Mouse (Mus musculus): ENCODE results near the gene Mthfsd. TPM values are rescaled to one million over a fixed set of nuclear protein-coding genes. Genes with fewer than 3 reads are reported as not detected.
A peak's percentile ranks its signal among the peaks of the same experiment; 100 is the strongest.

Mthfsd gene
- polyA plus RNA-seq, 1 experiment from 2014 or later = 81.1 TPM

GRCm38 (mm10) chr8:121117186-121117651 lies 9.0 kb upstream of the Mthfsd start:
- Histone ChIP-seq H3K4me1 (ENCODE audit: insufficient read depth, low read length) (peaks cover 31% of the 10 kb centered on the region), H3K36me3 (ENCODE audit: insufficient read depth, low read length) (peaks cover 10% of the 10 kb centered on the region; the same call in 1 of the 2 replicates), H3K4me2 (replicated peaks; ENCODE audit: low read depth, low read length) (peak overlapping the region; percentile 56), H3K27me3 (ENCODE audit: insufficient read depth, low read length) (peaks cover 25% of the 10 kb centered on the region), H3K9ac (replicated peaks; ENCODE audit: low read length) (peak overlapping the region; percentile 89), H3K27ac (ENCODE audit: low read length) (peak overlapping the region; percentile 94), H3K9me3 (ENCODE audit: low read length) (no peaks in the 10 kb centered on the region), H3K4me3 (ENCODE audit: low read length) (peak overlapping the region; percentile 70)
- ATAC-seq (ENCODE audit: low FRiP score, low TSS enrichment) = peak; percentile 2; the same call in 1 of the 2 replicates
- WGBS = under 1% methylated on average over 62 of the region's 62 CpGs

- Histone ChIP-seq H3K4me3 (ENCODE audit: low read length) (peak overlapping the region; percentile 70), H3K27me3 (ENCODE audit: insufficient read depth, low read length) (peaks cover 24% of the 10 kb centered on the region), H3K36me3 (ENCODE audit: insufficient read depth, low read length) (0 out of 2 replicates have a peak, but pooled peaks cover 5% of the 10 kb centered on the region), H3K9ac (replicated peaks; ENCODE audit: low read length) (peak overlapping the region; percentile 89), H3K27ac (ENCODE audit: low read length) (peak overlapping the region; percentile 94), H3K4me2 (replicated peaks; ENCODE audit: low read depth, low read length) (peak overlapping the region; percentile 56), H3K9me3 (ENCODE audit: low read length) (no peaks in the 10 kb centered on the region), H3K4me1 (ENCODE audit: insufficient read depth, low read length) (peaks cover 26% of the 10 kb centered on the region)
- under 1% methylated on average over 55 of the region's 55 CpGs for WGBS
- ATAC-seq (ENCODE audit: low FRiP score, low TSS enrichment) = peak; percentile 75
Observed at GRCm38 (mm10) chr8:121116591-121117185, 8.5 kb upstream of the Mthfsd start.

GRCm38 (mm10) chr8:121115948-121116347 lies 7.8 kb upstream of the Mthfsd start, which contains the start of gene Foxc2:
TSS of gene Foxc2 (plus strand) at chr8:121116171.
- peak; percentile 73 for ATAC-seq (ENCODE audit: low FRiP score, low TSS enrichment)
- Histone ChIP-seq H3K4me2 (replicated peaks; ENCODE audit: low read depth, low read length) (peak within 1 kb of the TSS; percentile 69), H3K9me3 (ENCODE audit: low read length) (no peaks in the 10 kb centered on the region), H3K27me3 (ENCODE audit: insufficient read depth, low read length) (peaks cover 19% of the 10 kb centered on the region), H3K9ac (replicated peaks; ENCODE audit: low read length) (peak within 1 kb of the TSS; percentile 89), H3K4me3 (ENCODE audit: low read length) (peak within 1 kb of the TSS; percentile 70), H3K36me3 (ENCODE audit: insufficient read depth, low read length) (0 out of 2 replicates have a peak, but pooled peaks cover under 1% of the 10 kb centered on the region), H3K27ac (ENCODE audit: low read length) (peak within 1 kb of the TSS; percentile 94), H3K4me1 (ENCODE audit: insufficient read depth, low read length) (peaks cover 19% of the 10 kb centered on the region)
- WGBS = under 1% methylated on average over 25 of the region's 25 CpGs

GRCm38 (mm10) chr8:121115136-121115535 lies 6.9 kb upstream of the Mthfsd start:
- Histone ChIP-seq H3K27ac (ENCODE audit: low read length) (peak overlapping the region; percentile 76), H3K36me3 (ENCODE audit: insufficient read depth, low read length) (no peaks in the 10 kb centered on the region), H3K4me1 (ENCODE audit: insufficient read depth, low read length) (peaks cover 14% of the 10 kb centered on the region; the same call in 1 of the 2 replicates), H3K4me3 (ENCODE audit: low read length) (peak overlapping the region; percentile 70), H3K4me2 (replicated peaks; ENCODE audit: low read depth, low read length) (peak overlapping the region; percentile 69), H3K9me3 (ENCODE audit: low read length) (no peaks in the 10 kb centered on the region), H3K27me3 (ENCODE audit: insufficient read depth, low read length) (peaks cover 13% of the 10 kb centered on the region), H3K9ac (replicated peaks; ENCODE audit: low read length) (peak overlapping the region; percentile 72)
- WGBS = 3% methylated on average over 25 of the region's 25 CpGs
- no peak for ATAC-seq (ENCODE audit: low FRiP score, low TSS enrichment)

- Histone ChIP-seq H3K4me2 (replicated peaks; ENCODE audit: low read depth, low read length) (peak overlapping the region; percentile 69), H3K9me3 (ENCODE audit: low read length) (no peaks in the 10 kb centered on the region), H3K4me3 (ENCODE audit: low read length) (peak overlapping the region; percentile 1; the same call in 1 of the 2 replicates), H3K4me1 (ENCODE audit: insufficient read depth, low read length) (peaks cover 18% of the 10 kb centered on the region; the same call in 1 of the 2 replicates), H3K36me3 (ENCODE audit: insufficient read depth, low read length) (no peaks in the 10 kb centered on the region), H3K9ac (replicated peaks; ENCODE audit: low read length) (peak overlapping the region; percentile 1; the same call in 1 of the 2 replicates), H3K27ac (ENCODE audit: low read length) (no peak overlapping the region), H3K27me3 (ENCODE audit: insufficient read depth, low read length) (peaks cover 10% of the 10 kb centered on the region)
- 2% methylated on average over 21 of the region's 21 CpGs for WGBS
- peak; percentile 26; the same call in 1 of the 2 replicates for ATAC-seq (ENCODE audit: low FRiP score, low TSS enrichment)
Observed at GRCm38 (mm10) chr8:121113261-121113660, 5.1 kb upstream of the Mthfsd start.

- peaks cover 10% of the 10 kb centered on the region for H3K27me3 ChIP-seq (ENCODE audit: insufficient read depth, low read length)
- WGBS = 49% methylated on average over 7 of the region's 7 CpGs
- ATAC-seq (ENCODE audit: low FRiP score, low TSS enrichment) = no peak
- H3K36me3 ChIP-seq (ENCODE audit: insufficient read depth, low read length) = no peaks in the 10 kb centered on the region
- no peak overlapping the region for H3K4me3 ChIP-seq (ENCODE audit: low read length)
- no peak overlapping the region for H3K4me2 ChIP-seq (replicated peaks; ENCODE audit: low read depth, low read length)
- H3K9me3 ChIP-seq (ENCODE audit: low read length) = no peaks in the 10 kb centered on the region
- H3K9ac ChIP-seq (replicated peaks; ENCODE audit: low read length) = no peak overlapping the region
- peaks cover 26% of the 10 kb centered on the region for H3K4me1 ChIP-seq (ENCODE audit: insufficient read depth, low read length)
- H3K27ac ChIP-seq (ENCODE audit: low read length) = no peak overlapping the region
Observed at GRCm38 (mm10) chr8:121111145-121111907, 3.1 kb upstream of the Mthfsd start.

GRCm38 (mm10) chr8:121108657-121109056 lies 465 bp upstream of the Mthfsd start:
- no peak for ATAC-seq (ENCODE audit: low FRiP score, low TSS enrichment)
- H3K27me3 ChIP-seq (ENCODE audit: insufficient read depth, low read length) = peaks cover 7% of the 10 kb centered on the region
- 9% methylated on average over 5 of the region's 5 CpGs for WGBS
- peaks cover 17% of the 10 kb centered on the region for H3K4me1 ChIP-seq (ENCODE audit: insufficient read depth, low read length)
- H3K4me3 ChIP-seq (ENCODE audit: low read length) = peak overlapping the region; percentile 92
- H3K9me3 ChIP-seq (ENCODE audit: low read length) = no peaks in the 10 kb centered on the region
- peak overlapping the region; percentile 78 for H3K4me2 ChIP-seq (replicated peaks; ENCODE audit: low read depth, low read length)
- H3K27ac ChIP-seq (ENCODE audit: low read length) = no peak overlapping the region
- H3K9ac ChIP-seq (replicated peaks; ENCODE audit: low read length) = peak overlapping the region; percentile 94
- H3K36me3 ChIP-seq (ENCODE audit: insufficient read depth, low read length) = no peaks in the 10 kb centered on the region; the same call in none of the 2 replicates

GRCm38 (mm10) chr8:121104049-121104818 lies 4.0 kb downstream of the Mthfsd start:
- no peak overlapping the region for H3K9ac ChIP-seq (replicated peaks; ENCODE audit: low read length)
- no peak overlapping the region for H3K4me3 ChIP-seq (ENCODE audit: low read length)
- no peaks in the 10 kb centered on the region for H3K9me3 ChIP-seq (ENCODE audit: low read length)
- WGBS = 44% methylated on average over 17 of the region's 17 CpGs
- peaks cover 35% of the 10 kb centered on the region for H3K36me3 ChIP-seq (ENCODE audit: insufficient read depth, low read length)
- H3K4me2 ChIP-seq (replicated peaks; ENCODE audit: low read depth, low read length) = no peak overlapping the region
- no peak overlapping the region for H3K27ac ChIP-seq (ENCODE audit: low read length)
- ATAC-seq (ENCODE audit: low FRiP score, low TSS enrichment) = peak; percentile 36; the same call in 1 of the 2 replicates
- H3K4me1 ChIP-seq (ENCODE audit: insufficient read depth, low read length) = peaks cover 11% of the 10 kb centered on the region
- H3K27me3 ChIP-seq (ENCODE audit: insufficient read depth, low read length) = no peaks in the 10 kb centered on the region

- peaks cover 63% of the 10 kb centered on the region for H3K27me3 ChIP-seq (ENCODE audit: insufficient read depth, low read length)
- H3K36me3 ChIP-seq (ENCODE audit: insufficient read depth, low read length) = peaks cover 13% of the 10 kb centered on the region
- no peak overlapping the region for H3K4me3 ChIP-seq (ENCODE audit: low read length)
- H3K27ac ChIP-seq (ENCODE audit: low read length) = no peak overlapping the region
- H3K4me2 ChIP-seq (replicated peaks; ENCODE audit: low read depth, low read length) = no peak overlapping the region
- 51% methylated on average over 6 of the region's 6 CpGs for WGBS
- no peak overlapping the region for H3K9ac ChIP-seq (replicated peaks; ENCODE audit: low read length)
- ATAC-seq (ENCODE audit: low FRiP score, low TSS enrichment) = no peak
- H3K4me1 ChIP-seq (ENCODE audit: insufficient read depth, low read length) = 0 out of 2 replicates have a peak, but pooled peaks cover 5% of the 10 kb centered on the region
- no peaks in the 10 kb centered on the region for H3K9me3 ChIP-seq (ENCODE audit: low read length)
Observed at GRCm38 (mm10) chr8:121093496-121093895, 14.7 kb downstream of the Mthfsd start.
